Mouse (Mus musculus) lung, postnatal 0 days (tissue): ENCODE data around the gene Aup1.

Source experiments
- CTCF ChIP-seq: IDR thresholded peaks from 2 replicates; pipeline ENCODE4 v1.5.1; 2016; ENCODE audit warnings: antibody characterized with exemption, mild to moderate bottlenecking
- EP300 ChIP-seq: IDR thresholded peaks from 2 replicates; pipeline ENCODE4 v1.6.1; 2016; ENCODE audit warnings: antibody characterized with exemption, mild to moderate bottlenecking, control low read depth

DNA sequence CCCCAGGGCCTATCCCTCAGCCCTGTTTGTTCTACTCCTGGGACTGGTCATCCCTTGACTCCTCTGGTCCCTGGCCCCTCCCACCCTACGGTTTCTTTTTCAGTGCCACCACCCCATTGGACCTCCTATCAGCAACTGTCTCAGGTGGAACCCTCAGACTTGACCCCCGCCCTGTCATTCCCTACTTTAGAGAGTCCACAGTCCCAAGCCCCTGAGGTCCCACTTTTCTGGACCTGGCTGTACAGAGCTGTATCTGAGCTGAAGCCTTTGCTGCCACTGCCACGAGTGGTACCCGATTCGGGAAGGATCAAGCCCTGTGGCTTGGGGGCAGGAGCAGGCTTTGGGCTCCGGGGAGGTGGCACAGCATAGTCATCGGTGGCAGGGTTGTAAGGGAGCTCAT lies 23.2 kb upstream of the Aup1 start:
- TF ChIP-seq CTCF = no peak
- no peak for TF ChIP-seq EP300
